Mouse (Mus musculus) brain, embryonic 14.5 days (tissue): ENCODE results near the gene Rab6a. TPM values are rescaled to one million over a fixed set of nuclear protein-coding genes. Genes with fewer than 3 reads are reported as not detected.
A peak's percentile ranks its signal among the peaks of the same experiment; 100 is the strongest.

Experiments used
- DNase-seq: peaks from one replicate; pipeline ENCODE4 v3.0.0-alpha.2; 2011; ENCODE audit warnings: low read depth
- CTCF ChIP-seq: fragments of 200-500 bp; IDR thresholded peaks from 2 replicates; pipeline ENCODE4 v1.5.1; 2012; ENCODE audit warnings: inconsistent platforms, mild to moderate bottlenecking, moderate library complexity, borderline replicate concordance; ENCODE audit not compliant: insufficient read depth, insufficient read length; ENCODE audit errors: extremely low read depth
- POLR2A ChIP-seq: fragments of 200-500 bp; IDR thresholded peaks from 2 replicates; pipeline ENCODE4 v1.6.1; 2012; ENCODE audit warnings: mild to moderate bottlenecking, inconsistent platforms, borderline replicate concordance; ENCODE audit not compliant: poor library complexity, insufficient read depth, insufficient read length, severe bottlenecking; ENCODE audit errors: extremely low read depth
- polyA plus RNA-seq: library from polyadenylated mRNA; depleted of rRNA; stranded (reverse); fragments of >200 nt; gene quantifications from 2 replicates; pipeline ENCODE4 v1.2.3, GENCODE M21; 2012

The Rab6a gene
- polyA plus RNA-seq, 1 experiment = 166 TPM

- no peak for DNase-seq
- TF ChIP-seq CTCF (no peak), POLR2A (no peak)
Measured at GRCm38 (mm10) chr7:100591522-100591852, 15.7 kb upstream of the Rab6a start.

- TF ChIP-seq POLR2A = no peak
- TF ChIP-seq CTCF = no peak
- DNase-seq = no peak
Measured at GRCm38 (mm10) chr7:100593349-100593748, 13.9 kb upstream of the Rab6a start.

- TF ChIP-seq CTCF (no peak), POLR2A (no peak)
- no peak for DNase-seq
Measured at GRCm38 (mm10) chr7:100600211-100600610, 7.0 kb upstream of the Rab6a start.

GRCm38 (mm10) chr7:100608130-100608741 lies 1.0 kb downstream of the Rab6a start, which contains the start of gene Mrpl48:
Gene Mrpl48, minus strand, starts transcription at chr7:100608301.
- TF ChIP-seq POLR2A (no peak), CTCF (no peak)
- peak; percentile 63 for DNase-seq

GRCm38 (mm10) chr7:100608910-100609309 lies 1.7 kb downstream of the Rab6a start:
- TF ChIP-seq POLR2A (no peak), CTCF (no peak)

GRCm38 (mm10) chr7:100616121-100616857 lies 9.1 kb downstream of the Rab6a start:
- no peak for DNase-seq
- TF ChIP-seq CTCF (no peak), POLR2A (no peak)

More at GRCm38 (mm10) chr7:100608910-100609309, 1.7 kb downstream of the Rab6a start:
- DNase-seq = no peak

- TF ChIP-seq CTCF = peak; percentile 34; the same call in 1 of the 2 replicates
- TF ChIP-seq POLR2A = no peak
- no peak for DNase-seq
Measured at GRCm38 (mm10) chr7:100622277-100622676, 15.1 kb downstream of the Rab6a start.

GRCm38 (mm10) chr7:100624538-100624937 lies 17.3 kb downstream of the Rab6a start:
- no peak for DNase-seq
- TF ChIP-seq POLR2A = no peak

- no peak for TF ChIP-seq POLR2A
- TF ChIP-seq CTCF = peak; percentile 63
- DNase-seq = peak; percentile 67
Measured at GRCm38 (mm10) chr7:100637657-100638056, 30.4 kb downstream of the Rab6a start.

- DNase-seq = no peak
- TF ChIP-seq CTCF (no peak), POLR2A (no peak)
Measured at GRCm38 (mm10) chr7:100642413-100642812, 35.2 kb downstream of the Rab6a start.

GRCm38 (mm10) chr7:100645147-100645546 lies 37.9 kb downstream of the Rab6a start:
- peak; percentile 64 for DNase-seq
- TF ChIP-seq POLR2A (no peak), CTCF (peak; percentile 66; the same call in 1 of the 2 replicates)

GRCm38 (mm10) chr7:100649095-100649494 lies 41.9 kb downstream of the Rab6a start:
- DNase-seq = no peak
- TF ChIP-seq POLR2A (no peak), CTCF (no peak)
